Mouse (Mus musculus) G1E (cell line): Measurements from ENCODE around the gene Epha1.

ENCODE experiments used
- CTCF ChIP-seq: IDR thresholded peaks from 2 replicates; pipeline ENCODE4 v1.5.1; 2012; ENCODE audit warnings: low read depth, low read length, inconsistent platforms, mixed read lengths
- POLR2AphosphoS5 ChIP-seq: IDR thresholded peaks from 2 replicates; pipeline ENCODE4 v1.6.1; 2012; ENCODE audit warnings: low read depth, low read length, inconsistent platforms; ENCODE audit not compliant: insufficient replicate concordance
- TAL1 ChIP-seq: conservative IDR thresholded peaks from 2 replicates; pipeline ENCODE4 v1.6.1; 2012; ENCODE audit warnings: low read depth, low read length, inconsistent platforms, mixed read lengths

DNA sequence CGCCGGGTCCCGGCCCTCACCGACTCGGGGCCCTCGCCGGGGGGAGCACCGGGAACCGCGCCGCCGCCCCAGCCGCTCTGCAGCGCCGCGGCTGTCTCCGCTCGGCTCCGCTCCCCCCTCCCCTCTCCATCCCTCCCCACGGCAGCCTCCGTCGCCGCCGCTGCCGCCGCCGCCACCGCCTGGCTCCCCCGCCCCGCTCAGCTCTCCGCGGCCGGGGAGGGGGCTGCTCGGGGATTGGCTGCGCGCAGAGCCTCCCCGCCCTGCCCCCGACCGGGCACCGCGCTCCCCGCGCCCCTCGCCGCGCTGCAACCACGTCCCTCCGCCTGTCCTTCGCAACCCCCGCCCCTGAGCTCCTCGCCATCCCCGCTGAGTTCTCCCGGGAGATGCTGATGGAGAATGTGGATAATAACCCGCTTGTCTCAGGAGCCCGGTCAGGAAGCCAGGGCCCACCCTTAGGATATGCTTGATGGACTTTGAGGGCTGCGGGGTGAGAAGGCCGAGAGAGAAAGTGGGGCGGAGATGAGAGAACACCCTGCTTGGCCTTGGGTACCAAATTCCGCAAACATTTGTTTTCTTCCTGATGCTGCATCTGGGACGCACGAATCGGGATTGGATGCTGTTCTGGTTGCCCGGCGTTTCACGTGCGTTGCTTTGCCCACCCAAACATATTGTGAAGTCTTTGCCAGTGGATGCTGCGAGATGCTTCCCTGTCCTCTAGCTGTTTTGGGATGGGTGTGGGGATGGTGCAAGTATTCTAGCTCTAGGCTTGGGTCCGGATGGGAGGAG is 48.4 kb downstream of the Epha1 start, which contains the start of gene Fam131b:
- TF ChIP-seq POLR2AphosphoS5: no peak
- no peak for TF ChIP-seq CTCF
- TF ChIP-seq TAL1: no peak
